Mouse (Mus musculus) layer of hippocampus, postnatal 25 days (tissue): ENCODE measurements around the gene Btbd1. TPM values are rescaled to one million over a fixed set of nuclear protein-coding genes. Genes with fewer than 3 reads are reported as not detected.

ENCODE experiments used
- DNase-seq, 2 experiments: peaks; one replicate each; pipeline ENCODE4 v3.0.0; 2022; ENCODE audit warnings: mixed read lengths in 2 of 2, low spot score in 1 of 2; ENCODE audit errors: extremely low spot score in 1 of 2
- total RNA-seq, 2 experiments: library from RNA; stranded (reverse); gene quantifications; 2 replicates each; pipeline ENCODE4 v1.2.3; 2021

Btbd1 gene
- 100 to 1,000 TPM; 102 to 109 TPM for total RNA-seq

GRCm38 (mm10) chr7:81829379-81829894, at the start of gene Btbd1:
Btbd1 (minus strand) TSS chr7:81829431.
- DNase-seq = peak; percentile 68 to 83

- DNase-seq = no peak
Measured at GRCm38 (mm10) chr7:81875372-81875771, 46.1 kb upstream of the Btbd1 start.

GRCm38 (mm10) chr7:81874636-81875035, 45.4 kb upstream of the Btbd1 start:
- DNase-seq = peak in 1 of 2 experiments; percentile 5

GRCm38 (mm10) chr7:81873807-81874206, 44.6 kb upstream of the Btbd1 start:
- no peak for DNase-seq

GRCm38 (mm10) chr7:81872493-81873013, 43.3 kb upstream of the Btbd1 start:
- peak in 1 of 2 experiments; percentile 2 for DNase-seq

GRCm38 (mm10) chr7:81868158-81868557, 38.9 kb upstream of the Btbd1 start:
- peak; percentile 42 to 76 for DNase-seq

- peak in 1 of 2 experiments; percentile 5 for DNase-seq
Measured at GRCm38 (mm10) chr7:81867231-81867930, 38.1 kb upstream of the Btbd1 start.

- DNase-seq = peak in 1 of 2 experiments; percentile 0
Measured at GRCm38 (mm10) chr7:81865937-81866336, 36.7 kb upstream of the Btbd1 start.

- peak in 1 of 2 experiments; percentile 0 for DNase-seq
Measured at GRCm38 (mm10) chr7:81864552-81864951, 35.3 kb upstream of the Btbd1 start.

GRCm38 (mm10) chr7:81862587-81863583, 33.7 kb upstream of the Btbd1 start:
- DNase-seq = peak in 1 of 2 experiments; percentile 4

GRCm38 (mm10) chr7:81861921-81862320, 32.7 kb upstream of the Btbd1 start:
- DNase-seq = no peak

- no peak for DNase-seq
Measured at GRCm38 (mm10) chr7:81861461-81861860, 32.2 kb upstream of the Btbd1 start.

- no peak for DNase-seq
Measured at GRCm38 (mm10) chr7:81860996-81861395, 31.8 kb upstream of the Btbd1 start.

GRCm38 (mm10) chr7:81860071-81860470, 30.8 kb upstream of the Btbd1 start:
- DNase-seq = no peak

- no peak for DNase-seq
Measured at GRCm38 (mm10) chr7:81858968-81859721, 29.9 kb upstream of the Btbd1 start, which contains the start of gene Tm6sf1. Tm6sf1 (plus strand) TSS chr7:81859001.

GRCm38 (mm10) chr7:81858236-81858635, 29.0 kb upstream of the Btbd1 start:
- no peak for DNase-seq

- no peak for DNase-seq
Measured at GRCm38 (mm10) chr7:81856221-81856620, 27.0 kb upstream of the Btbd1 start.

GRCm38 (mm10) chr7:81855694-81856093, 26.5 kb upstream of the Btbd1 start, which contains the start of gene Gm10160:
Gm10160 (minus strand) TSS chr7:81855794.
- no peak for DNase-seq

GRCm38 (mm10) chr7:81854568-81855307, 25.5 kb upstream of the Btbd1 start:
- DNase-seq = no peak
